Mouse (Mus musculus) neural tube, embryonic 10.5 days (tissue): Measurements from ENCODE around the gene Gm37240.
A peak's percentile ranks its signal among the peaks of the same experiment; 100 is the strongest.

Experiments used
- DNase-seq: peaks from one replicate; pipeline ENCODE4 v3.0.0-alpha.2; 2017; ENCODE audit warnings: low spot score; ENCODE audit errors: extremely low spot score

Gm37240 gene

GRCm38 (mm10) chr3:84460952-84461351, 1426.4 kb downstream of the Gm37240 start:
- DNase-seq = peak; percentile 48

- no peak for DNase-seq
Measured at GRCm38 (mm10) chr3:84460499-84460898, 1426.8 kb downstream of the Gm37240 start.

- no peak for DNase-seq
Measured at GRCm38 (mm10) chr3:84455733-84456417, 1431.4 kb downstream of the Gm37240 start.

DNA sequence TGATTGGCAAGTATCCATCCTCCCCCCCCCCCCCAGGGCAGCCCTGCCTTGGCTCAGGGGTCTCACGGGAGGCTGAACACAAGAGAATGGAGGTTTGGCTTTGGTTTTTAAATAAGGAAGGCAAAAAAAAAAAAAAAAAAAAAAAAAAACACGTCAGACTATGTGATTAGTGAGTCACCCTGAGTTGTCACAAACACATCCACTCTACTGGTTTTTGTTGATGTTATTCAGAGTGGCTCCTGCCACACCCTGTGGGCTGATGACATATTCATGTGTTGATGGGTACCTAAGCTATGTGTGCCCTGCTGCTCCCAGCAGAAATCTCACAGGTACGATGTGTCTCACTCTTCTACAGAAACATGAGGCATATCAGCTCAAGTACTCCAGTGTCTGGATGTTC, 1436.7 kb downstream of the Gm37240 start:
- no peak for DNase-seq

- no peak for DNase-seq
Measured at GRCm38 (mm10) chr3:84449015-84449414, 1438.3 kb downstream of the Gm37240 start.

- no peak for DNase-seq
Measured at GRCm38 (mm10) chr3:84447803-84448202, 1439.5 kb downstream of the Gm37240 start.
